Mouse (Mus musculus): ENCODE measurements around the gene Crat.

- TF ChIP-seq GATA1 (IDR thresholded peaks at IDR 0.05; ENCODE audit: low read length) (no peak), TAL1 (IDR thresholded peaks at IDR 0.05; ENCODE audit: low read length) (no peak)
Observed at GRCm38 (mm10) chr2:30456104-30456980, 40.7 kb upstream of the Crat start.

All from erythroblast, embryonic 14.5 days (primary cell).